Comparison of ENCODE assay signal across 29 mouse cellular contexts in the genomic region with DNA sequence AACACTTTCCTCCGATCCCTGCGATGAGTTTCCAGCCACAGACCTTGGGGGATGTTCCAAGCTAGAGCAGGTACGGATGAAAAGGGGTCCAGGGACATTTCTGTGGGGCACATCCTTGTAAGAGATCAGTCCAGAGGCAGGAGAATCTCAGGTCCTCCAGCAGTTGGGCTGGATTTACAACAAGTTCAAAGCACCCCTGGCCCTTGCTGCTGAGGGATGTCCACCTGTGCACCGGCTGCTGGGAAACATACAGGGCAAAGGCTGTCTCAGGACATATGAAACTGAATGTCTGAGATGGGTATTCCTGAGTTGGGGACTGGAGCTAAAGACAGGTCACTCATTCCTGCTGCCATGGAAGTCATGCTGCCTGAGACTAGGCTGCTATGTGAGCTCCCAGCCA. TPM values are rescaled to one million over a fixed set of nuclear protein-coding genes. Genes with fewer than 3 reads are reported as not detected.
"Had no signal": no experiment of that assay in that cellular context is flagged by ENCODE, and none has a peak within 500 bp of the region (broad histone marks: within the 10 kb centered on the region; RNA-seq: fewer than 3 reads in every experiment).

No protein-coding gene starts in this region.

- H3K9ac ChIP-seq: embryonic facial prominence, embryonic 12.5 days; embryonic facial prominence, embryonic 13.5 days; embryonic facial prominence, embryonic 15.5 days; forebrain, embryonic 12.5 days; forebrain, embryonic 13.5 days; forebrain, embryonic 15.5 days; forebrain, postnatal 0 days had no signal

- DNase-seq: cerebellum, adult 2 months; cerebellum, adult 8-10 months; cerebellum, adult 9-10 months; cerebellum, adult 9-11 months; cerebellum, postnatal 10 days; cerebellum, postnatal 14 days; cerebellum, postnatal 25 days; cerebellum, postnatal 36 days; embryo, embryonic 11 days; forebrain, postnatal 0 days; gastrocnemius, adult 2 months; gastrocnemius, postnatal 10 days; gastrocnemius, postnatal 14 days; gastrocnemius, postnatal 25 days; gastrocnemius, postnatal 36 days had no signal

- H3K4me1 ChIP-seq: embryonic facial prominence, embryonic 10.5 days; embryonic facial prominence, embryonic 12.5 days; embryonic facial prominence, embryonic 13.5 days; embryonic facial prominence, embryonic 15.5 days; forebrain, embryonic 10.5 days; forebrain, embryonic 12.5 days; forebrain, embryonic 13.5 days; forebrain, embryonic 15.5 days had no signal

- H3K36me3 ChIP-seq: embryonic facial prominence, embryonic 10.5 days; embryonic facial prominence, embryonic 12.5 days; embryonic facial prominence, embryonic 13.5 days; embryonic facial prominence, embryonic 15.5 days; forebrain, embryonic 10.5 days; forebrain, embryonic 12.5 days; forebrain, embryonic 15.5 days had no signal

- H3K4me2 ChIP-seq: embryonic facial prominence, embryonic 12.5 days; embryonic facial prominence, embryonic 13.5 days; embryonic facial prominence, embryonic 15.5 days; forebrain, embryonic 12.5 days; forebrain, embryonic 13.5 days; forebrain, embryonic 15.5 days; heart, embryonic 11.5 days had no signal

- H3K27me3 ChIP-seq: forebrain, embryonic 15.5 days had no signal

- H3K4me3 ChIP-seq: embryonic facial prominence, embryonic 10.5 days; embryonic facial prominence, embryonic 12.5 days; embryonic facial prominence, embryonic 13.5 days; embryonic facial prominence, embryonic 15.5 days; erythroblast, embryonic 14.5 days; forebrain, embryonic 10.5 days; forebrain, embryonic 12.5 days; forebrain, embryonic 13.5 days; forebrain, embryonic 15.5 days; gastrocnemius, adult 2 months had no signal

- ATAC-seq: forebrain, embryonic 13.5 days; forebrain, embryonic 14.5 days; forebrain, embryonic 15.5 days; forebrain, embryonic 16.5 days; forebrain, postnatal 0 days had no signal

- H3K9me3 ChIP-seq: embryonic facial prominence, embryonic 10.5 days; embryonic facial prominence, embryonic 12.5 days; embryonic facial prominence, embryonic 13.5 days; embryonic facial prominence, embryonic 15.5 days; forebrain, embryonic 10.5 days; forebrain, embryonic 12.5 days; forebrain, embryonic 13.5 days; forebrain, embryonic 15.5 days had no signal

- H3K27ac ChIP-seq: embryonic facial prominence, embryonic 10.5 days; embryonic facial prominence, embryonic 12.5 days; embryonic facial prominence, embryonic 13.5 days; embryonic facial prominence, embryonic 15.5 days; forebrain, embryonic 10.5 days; forebrain, embryonic 12.5 days; forebrain, embryonic 13.5 days; forebrain, embryonic 15.5 days; gastrocnemius, adult 2 months had no signal

RNA-seq across cellular contexts. Expression of gene Cplx1, which starts 7.2 kb away (rescaled TPM):
- total RNA-seq: gastrocnemius, adult 2 months; gastrocnemius, adult 8-10 months; gastrocnemius, postnatal 25 days; gastrocnemius, postnatal 36 days; granulocyte monocyte progenitor cell, adult 5-6 weeks had no signal
